Mouse (Mus musculus) WW6 (cell line): ENCODE measurements at regions not wholly inside any gene's neighbourhood (a gene's known extent, or its start where the extent isn't known, plus 50 kb on each side); places are given as distances from the start of the nearest gene placed in this dataset.

Source experiments
- DNase-seq: peaks from one replicate; pipeline ENCODE4 v3.0.0-alpha.2; 2013; ENCODE audit warnings: low read depth, low spot score

- DNase-seq: no peak
Observed at GRCm38 (mm10) chr15:62901955-62902354, 943.0 kb downstream of the Gsdmc2 start.

- DNase-seq: no peak
Observed at GRCm38 (mm10) chr15:62889798-62890197, 955.2 kb downstream of the Gsdmc2 start.

GRCm38 (mm10) chr15:62885331-62885730, 959.6 kb downstream of the Gsdmc2 start:
- no peak for DNase-seq

DNA sequence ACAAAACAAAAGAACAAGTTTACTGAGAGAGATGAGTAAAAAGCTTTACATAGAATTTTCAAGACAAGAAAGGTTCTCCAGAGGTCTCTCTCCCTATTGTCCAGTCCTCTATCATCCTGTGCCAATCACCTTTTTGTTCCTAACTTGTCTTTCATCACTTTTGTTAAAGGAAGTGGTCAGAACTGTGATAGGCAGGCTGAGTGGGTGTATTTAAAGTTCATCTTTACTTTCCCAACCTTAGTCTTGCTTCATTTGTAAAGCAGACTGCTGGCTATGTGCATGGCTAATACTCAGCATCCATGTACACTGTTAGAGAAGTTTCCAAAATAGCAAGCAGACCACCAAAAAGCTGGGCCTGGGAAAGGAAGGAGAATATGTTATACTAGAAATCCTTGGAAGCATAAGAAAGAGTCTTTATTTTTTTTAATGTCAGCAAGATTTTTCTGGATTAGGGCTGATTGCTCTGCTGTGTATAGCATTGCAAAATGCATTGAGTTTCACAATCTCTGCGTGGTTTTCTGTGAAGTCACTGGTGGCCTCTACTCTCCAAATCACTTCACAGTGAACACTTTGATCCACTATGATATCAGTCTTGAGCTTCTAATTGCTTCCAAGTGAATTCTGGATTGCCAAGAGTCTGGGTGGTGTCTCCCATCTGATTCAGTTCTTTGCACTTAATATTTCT, 973.8 kb downstream of the Gsdmc2 start:
- DNase-seq: no peak

DNA sequence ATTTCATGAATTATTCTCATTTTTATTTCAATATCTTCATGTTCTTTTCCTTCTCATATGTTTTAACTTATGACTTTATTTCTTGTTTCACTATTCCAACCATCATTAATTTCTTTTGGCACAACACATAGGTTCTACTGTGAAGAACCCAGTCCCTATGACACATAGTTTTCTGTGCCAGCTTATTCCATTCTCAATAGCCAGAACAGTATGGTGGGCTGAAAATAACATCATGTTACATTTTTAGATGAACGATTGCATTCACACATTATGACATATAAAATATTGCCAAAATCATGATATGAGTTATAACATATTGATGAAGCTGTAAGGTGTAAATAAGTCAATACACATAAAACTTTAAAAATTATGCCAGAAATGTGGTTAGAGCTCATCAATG, 982.4 kb downstream of the Gsdmc2 start:
- DNase-seq: no peak

GRCm38 (mm10) chr15:62861422-62861821, 983.6 kb downstream of the Gsdmc2 start:
- DNase-seq: no peak

DNA sequence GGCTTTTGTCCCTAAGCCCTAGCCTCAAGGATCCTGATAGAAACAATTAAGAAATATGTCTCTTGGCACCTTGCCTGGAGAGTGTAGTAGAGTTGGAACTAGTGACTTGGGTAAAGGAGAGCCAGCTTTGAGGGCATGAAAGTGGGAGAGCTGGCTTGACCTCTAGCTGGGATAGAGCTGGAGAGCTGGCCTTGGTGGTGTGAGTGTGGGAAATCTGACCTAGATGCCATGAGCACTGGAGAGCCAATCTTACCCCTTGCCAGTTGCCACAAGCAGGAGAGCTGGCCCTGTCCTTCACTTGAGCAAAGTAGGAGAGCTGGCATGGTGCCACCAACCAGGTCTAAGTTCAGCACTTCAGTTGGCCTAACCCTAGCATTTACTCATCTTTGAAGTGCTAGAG, 995.7 kb downstream of the Gsdmc2 start:
- no peak for DNase-seq

- DNase-seq: no peak
Observed at GRCm38 (mm10) chr15:62845884-62846283, 999.1 kb downstream of the Gsdmc2 start.

DNA sequence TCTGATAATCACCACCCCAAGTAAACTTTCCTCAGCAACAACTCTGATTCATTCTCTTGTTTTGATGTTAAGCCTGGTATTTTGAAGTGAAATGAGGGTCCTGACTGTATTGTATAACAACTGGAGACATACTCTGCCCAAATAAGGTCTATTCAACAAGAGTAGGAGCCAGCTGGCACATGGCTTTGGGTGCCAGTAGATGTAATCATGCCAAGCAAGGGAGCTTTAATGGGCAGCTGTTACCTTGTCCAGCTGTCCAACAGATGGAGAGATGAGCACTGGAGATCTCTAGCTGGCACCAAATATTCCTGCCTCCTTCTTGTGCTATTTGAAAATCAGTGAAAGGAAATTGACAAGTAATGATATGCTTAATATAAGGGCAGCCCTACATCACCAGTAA, 1019.4 kb downstream of the Gsdmc2 start:
- no peak for DNase-seq

GRCm38 (mm10) chr15:62823861-62824518, 1021.0 kb downstream of the Gsdmc2 start:
- no peak for DNase-seq

DNA sequence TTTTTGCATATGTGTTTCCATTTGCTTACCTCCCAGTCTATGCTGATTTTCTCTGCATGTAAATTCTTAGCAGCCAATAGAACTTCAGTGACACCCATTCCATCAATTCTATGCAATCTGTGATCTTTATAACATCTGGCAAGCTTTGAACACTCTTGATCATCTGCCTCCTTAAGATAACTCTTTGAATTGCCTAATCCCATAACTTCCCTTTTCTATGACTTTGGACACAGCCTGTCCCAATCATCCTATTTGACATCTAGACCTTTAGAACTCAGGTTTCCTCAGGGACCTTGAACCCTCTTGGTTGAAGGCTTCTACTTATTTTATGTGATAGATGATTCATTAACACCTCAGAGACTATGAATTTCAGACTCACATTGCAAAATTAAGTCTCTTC, 1022.7 kb downstream of the Gsdmc2 start:
- no peak for DNase-seq

DNA sequence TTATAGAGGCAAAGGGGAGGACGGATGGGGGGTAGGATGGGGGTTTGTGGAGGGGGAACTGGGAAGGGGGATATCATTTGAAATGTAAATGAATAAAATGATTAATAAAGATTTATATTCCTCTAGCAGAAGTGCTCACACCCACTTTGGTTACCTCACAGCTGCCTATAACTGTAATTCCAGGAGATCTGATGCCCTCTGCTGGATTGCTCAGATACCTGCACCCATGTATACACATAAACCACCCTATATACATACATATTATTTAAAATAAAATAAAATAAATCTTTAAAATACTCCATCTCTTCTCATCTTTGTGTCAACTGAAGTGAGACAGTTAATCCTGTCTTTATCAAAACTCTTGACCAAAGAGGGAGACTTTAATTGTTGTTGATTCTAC, 1031.9 kb downstream of the Gsdmc2 start:
- DNase-seq: no peak

GRCm38 (mm10) chr15:62812026-62812425, 1033.0 kb downstream of the Gsdmc2 start:
- no peak for DNase-seq

DNA sequence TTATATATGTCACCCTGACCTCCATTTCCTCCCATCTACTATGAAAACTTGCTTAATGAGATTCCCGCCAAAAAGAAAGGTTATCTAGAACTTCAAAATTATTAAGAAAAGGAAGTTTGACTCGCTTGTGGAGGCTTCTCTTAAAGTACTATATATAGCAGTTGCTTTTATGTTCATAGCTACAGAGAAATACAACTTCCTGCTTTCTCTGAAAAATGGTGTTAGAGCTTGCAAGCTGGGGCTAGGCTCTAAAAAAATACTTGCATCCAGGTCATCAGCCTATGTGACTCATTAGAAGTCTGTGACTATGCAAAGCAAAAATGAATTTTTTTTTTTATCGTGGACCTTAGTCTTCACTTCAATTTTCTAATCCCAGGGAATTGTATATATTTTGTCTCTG, 1035.7 kb downstream of the Gsdmc2 start:
- no peak for DNase-seq

- DNase-seq: no peak
Observed at GRCm38 (mm10) chr15:62808087-62808808, 1036.7 kb downstream of the Gsdmc2 start.

- DNase-seq: no peak
Observed at GRCm38 (mm10) chr15:62807364-62807763, 1037.6 kb downstream of the Gsdmc2 start.

DNA sequence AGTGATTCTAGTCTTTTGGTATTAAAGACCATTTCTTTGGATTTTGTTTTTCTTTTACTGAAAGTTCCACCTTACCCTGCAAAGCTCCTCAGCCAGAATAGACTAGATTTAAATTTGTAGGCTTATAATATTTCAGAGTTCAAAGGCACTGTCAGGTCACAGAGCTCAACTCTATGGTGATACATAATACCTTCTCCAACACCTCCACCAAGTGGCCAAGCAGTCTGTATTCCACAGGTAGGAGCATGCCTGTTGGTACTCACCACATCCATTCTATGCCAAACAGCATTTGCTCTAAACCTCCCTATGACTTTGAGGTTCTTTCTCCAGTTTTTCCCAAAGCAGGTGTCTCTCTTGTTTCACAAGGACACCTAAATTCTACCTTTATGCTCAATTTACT, 1042.2 kb downstream of the Gsdmc2 start:
- no peak for DNase-seq

DNA sequence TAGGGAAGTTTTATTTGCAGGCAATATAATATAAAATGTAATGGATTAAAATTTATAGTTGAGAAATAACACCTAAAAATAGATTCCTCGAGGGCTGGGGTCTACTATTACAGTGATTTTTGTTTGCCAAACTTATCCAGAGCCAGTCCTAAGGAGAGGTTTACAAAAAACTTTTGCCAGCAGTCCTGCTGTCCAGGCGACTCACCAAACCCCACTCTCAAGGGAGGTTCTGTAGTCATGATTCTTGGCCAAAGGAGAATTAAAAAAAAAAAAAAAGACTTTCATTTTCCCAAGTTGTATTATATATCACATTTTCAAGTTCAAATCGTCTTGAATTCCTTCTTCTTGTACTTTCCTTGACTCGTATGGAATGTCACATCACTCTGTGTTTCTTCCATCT, 1046.2 kb downstream of the Gsdmc2 start:
- no peak for DNase-seq

GRCm38 (mm10) chr15:62793569-62793968, 1051.4 kb downstream of the Gsdmc2 start:
- no peak for DNase-seq

DNA sequence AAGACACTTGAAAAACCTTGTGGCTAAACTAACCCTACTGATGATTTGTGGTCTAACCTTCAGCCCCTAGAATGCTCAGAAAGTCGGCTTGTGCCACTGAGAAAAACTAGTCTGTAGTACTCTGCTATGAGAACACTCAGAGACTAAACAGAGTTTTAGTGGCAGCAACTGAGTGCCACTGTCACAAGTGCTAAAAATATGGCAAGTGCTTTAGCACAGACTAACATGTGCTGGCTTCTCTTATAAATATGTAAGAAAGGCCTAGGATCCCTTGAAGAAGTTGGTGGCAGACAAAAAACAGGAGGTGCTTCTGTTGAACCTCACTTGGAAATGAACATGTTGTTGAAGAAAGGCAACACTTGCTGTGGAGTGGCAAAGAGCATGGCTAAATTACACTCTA, 1052.9 kb downstream of the Gsdmc2 start:
- DNase-seq: no peak

DNA sequence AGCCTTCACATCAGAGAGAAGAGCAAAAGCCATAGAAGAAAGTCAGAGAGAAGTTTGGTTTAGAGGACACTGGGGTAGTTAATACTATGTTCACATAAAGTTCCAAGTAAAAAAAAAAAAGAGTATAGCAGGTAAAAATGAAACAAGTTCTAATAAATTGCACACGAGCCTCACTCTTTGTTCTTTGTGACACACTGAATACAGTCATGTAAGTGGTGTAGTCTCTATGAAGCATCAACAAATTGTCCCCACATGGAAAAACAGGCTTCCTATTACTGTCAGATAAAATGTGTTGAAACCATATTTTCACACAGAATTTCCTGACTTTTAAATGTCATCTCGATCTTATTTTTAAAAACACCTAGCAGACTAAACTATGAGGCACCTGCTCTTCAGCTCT, 1057.2 kb downstream of the Gsdmc2 start:
- DNase-seq: no peak

GRCm38 (mm10) chr15:62786315-62786714, 1058.7 kb downstream of the Gsdmc2 start:
- no peak for DNase-seq
